Mouse (Mus musculus) cortical plate, adult 2 months (tissue): ENCODE measurements around the gene Rtkn2.

ENCODE experiments used
- CTCF ChIP-seq: fragments of 200-500 bp; IDR thresholded peaks from 2 replicates; pipeline ENCODE4 v1.5.1; 2011; ENCODE audit warnings: mild to moderate bottlenecking, control low read depth, low read length; ENCODE audit not compliant: insufficient read depth; ENCODE audit errors: extremely low read depth
- POLR2A ChIP-seq: fragments of 200-500 bp; IDR thresholded peaks from 2 replicates; pipeline ENCODE4 v1.6.1; 2011; ENCODE audit warnings: mild to moderate bottlenecking, low read length, control low read depth; ENCODE audit not compliant: insufficient read depth; ENCODE audit errors: extremely low read depth

DNA sequence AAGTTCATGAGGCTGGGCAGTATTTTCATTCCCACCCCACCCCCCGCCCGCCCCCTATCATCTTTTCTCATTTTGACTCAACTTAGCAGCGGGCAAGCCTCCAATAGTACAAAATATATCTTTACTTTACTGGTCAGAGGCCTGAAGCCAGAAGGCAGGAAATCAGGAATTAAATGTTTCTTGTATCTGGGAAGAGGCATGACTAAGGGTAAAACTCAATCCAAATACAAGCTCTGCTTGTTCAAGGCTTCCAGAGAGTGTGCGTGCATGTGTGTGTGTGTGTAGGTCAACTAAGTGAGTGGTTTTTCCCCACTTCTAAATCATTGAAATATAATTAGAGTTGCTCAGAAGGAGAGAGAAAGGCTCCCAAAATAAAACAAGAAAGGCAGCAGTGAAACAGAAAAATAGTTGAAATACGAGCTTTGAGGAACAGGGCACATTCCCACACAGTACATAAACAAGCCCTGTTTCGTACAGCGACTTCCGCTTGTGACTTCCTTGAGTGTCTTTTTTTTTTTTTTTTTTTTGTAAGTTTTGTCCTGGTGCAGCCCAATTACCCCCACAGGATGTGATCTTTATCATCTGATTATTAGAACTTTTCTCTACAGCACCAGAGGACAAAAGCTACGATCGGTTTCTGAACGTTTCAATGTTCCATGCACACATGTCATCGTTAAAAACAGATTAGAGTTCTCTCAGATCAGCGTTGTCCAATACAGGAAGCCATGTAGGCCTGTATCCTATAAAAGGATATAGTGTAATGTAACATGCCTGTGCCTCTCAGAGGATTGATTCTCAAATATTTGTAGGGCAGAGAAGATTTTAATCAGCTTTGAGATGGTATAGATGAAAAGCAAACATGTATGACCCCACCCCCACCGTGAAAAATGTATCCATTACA lies 125.8 kb downstream of the Rtkn2 start:
- TF ChIP-seq POLR2A (no peak), CTCF (no peak)
